Mouse (Mus musculus) heart, embryonic 13.5 days (tissue): ENCODE data around the gene F2rl3. TPM values are rescaled to one million over a fixed set of nuclear protein-coding genes. Genes with fewer than 3 reads are reported as not detected.

Experiments
- ATAC-seq: fragments of 200-750 bp; cut with Nextera tagmentation; 2 replicates; pipeline ENCODE4 v1.8.0; 2017; ENCODE audit warnings: moderate TSS enrichment; ENCODE audit not compliant: insufficient number of reproducible peaks, low FRiP score, low TSS enrichment; ENCODE audit errors: extremely low read depth
- H3K27ac ChIP-seq: fragments of 300-500 bp; sonication (generic); replicated peaks from 2 replicates; pipeline ENCODE4 v1.5.1; 2015; ENCODE audit warnings: moderate library complexity, mild to moderate bottlenecking, inconsistent platforms
- H3K27me3 ChIP-seq: fragments of 300-500 bp; sonication (generic); replicated peaks from 2 replicates; pipeline ENCODE4 v1.6.1; 2015; ENCODE audit warnings: mild to moderate bottlenecking, inconsistent platforms
- H3K36me3 ChIP-seq: fragments of 300-500 bp; sonication (generic); 2 replicates; pipeline ENCODE4 v1.6.1; 2015; ENCODE audit warnings: mild to moderate bottlenecking, inconsistent platforms
- H3K4me1 ChIP-seq: fragments of 300-500 bp; sonication (generic); 2 replicates; pipeline ENCODE4 v1.6.1; 2015; ENCODE audit warnings: inconsistent platforms
- H3K4me2 ChIP-seq: fragments of 300-500 bp; sonication (generic); 2 replicates; pipeline ENCODE4 v1.6.1; 2015; ENCODE audit warnings: inconsistent platforms, mild to moderate bottlenecking, moderate library complexity
- H3K4me3 ChIP-seq: fragments of 300-500 bp; sonication (generic); 2 replicates; pipeline ENCODE4 v1.5.1; 2015; ENCODE audit warnings: moderate library complexity, mild to moderate bottlenecking, inconsistent platforms
- H3K9ac ChIP-seq: fragments of 300-500 bp; sonication (generic); 2 replicates; pipeline ENCODE4 v1.6.1; 2015; ENCODE audit warnings: inconsistent platforms, mild to moderate bottlenecking, moderate library complexity
- H3K9me3 ChIP-seq: fragments of 300-500 bp; sonication (generic); 2 replicates; pipeline ENCODE4 v1.6.1; 2016; ENCODE audit warnings: inconsistent platforms
- WGBS: fragments of 180-500 bp; shearing (Covaris S2); methylation state at CpG from one replicate; pipeline ENCODE4 v1.1.7; 2015; ENCODE audit warnings: mixed read lengths; 5-methylcytosine and 5-hydroxymethylcytosine counted together
- polyA plus RNA-seq: library from polyadenylated mRNA; unstranded; fragments of >200 nt; fragmentation: Nextera tagmentation; extraction: Ambion mirVana; gene quantifications from 2 replicates; pipeline ENCODE4 v1.2.1, GENCODE M21; 2015

F2rl3 gene
- polyA plus RNA-seq: 1.0 and 1.1 TPM in 2 replicates

DNA sequence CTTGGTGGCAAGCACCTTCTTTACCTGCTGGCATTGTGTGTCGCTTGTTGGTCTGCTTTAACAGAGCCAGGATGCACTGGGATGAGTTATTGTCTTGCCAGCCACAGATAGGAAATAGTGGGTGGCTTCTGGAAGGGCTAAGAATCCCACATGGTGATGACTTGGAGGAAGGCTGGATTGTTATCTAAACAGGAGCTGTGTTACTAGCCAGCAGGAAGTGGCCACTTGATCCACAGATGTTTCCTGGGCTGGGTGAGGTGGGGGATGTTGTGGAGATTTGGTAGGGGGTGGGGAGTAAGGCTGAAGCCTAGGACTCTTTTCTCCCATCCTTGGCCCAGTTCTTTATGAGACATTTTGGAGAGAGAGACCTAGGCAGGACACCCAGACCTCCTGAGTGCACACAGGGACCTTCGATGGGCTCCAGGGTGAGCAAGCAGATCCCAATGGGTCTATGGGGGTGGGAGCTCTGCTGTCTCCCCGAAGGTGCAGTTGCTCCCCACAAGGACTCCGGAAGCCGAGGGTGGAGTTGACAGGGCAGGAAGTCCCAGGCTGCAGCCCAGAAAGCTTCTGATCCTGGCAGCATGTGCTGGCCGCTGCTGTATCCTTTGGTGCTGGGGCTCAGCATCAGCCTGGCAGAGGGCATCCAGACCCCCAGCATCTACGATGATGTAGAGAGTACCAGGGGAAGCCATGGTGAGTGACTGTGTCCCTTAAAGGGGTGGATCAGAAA is at the start of gene F2rl3:
Gene F2rl3, plus strand, starts transcription at position 559 of the 730 bp plus-strand sequence.
- WGBS: 59% methylated on average over 7 of the region's 7 CpGs
- H3K9ac ChIP-seq: no peak within 1 kb of the TSS
- no peak within 1 kb of the TSS for H3K4me3 ChIP-seq
- no peak for ATAC-seq
- no peak within 1 kb of the TSS for H3K27ac ChIP-seq
- 0 out of 2 replicates have a peak, but pooled peaks cover 2% of the 10 kb centered on the region for H3K4me1 ChIP-seq
- peak within 1 kb of the TSS; percentile 6; the same call in 1 of the 2 replicates for H3K4me2 ChIP-seq
- no peaks in the 10 kb centered on the region for H3K27me3 ChIP-seq
- H3K9me3 ChIP-seq: no peaks in the 10 kb centered on the region
- H3K36me3 ChIP-seq: peaks cover 27% of the 10 kb centered on the region

DNA sequence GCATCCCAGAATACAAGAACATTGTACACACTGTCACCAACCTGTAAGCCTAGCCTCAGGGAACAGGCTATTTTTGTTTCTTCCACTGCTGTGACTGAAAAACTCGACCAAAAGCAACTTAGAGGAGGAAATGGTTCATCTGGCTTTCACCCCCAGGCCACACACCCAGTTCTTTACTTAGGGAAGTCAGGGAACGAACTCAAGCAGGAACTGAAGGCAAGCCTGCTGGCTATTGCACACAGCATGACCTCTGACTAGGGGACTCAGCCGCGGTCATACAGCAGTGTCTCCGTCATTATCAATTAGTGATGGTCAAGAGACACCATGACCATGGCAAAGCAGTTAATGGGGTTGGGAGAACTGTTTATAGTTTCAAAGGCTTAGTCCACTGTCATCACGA is 49.1 kb upstream of the F2rl3 start:
- H3K27me3 ChIP-seq: 0 out of 2 replicates have a peak, but pooled peaks cover 2% of the 10 kb centered on the region
- ATAC-seq: no peak
- H3K4me1 ChIP-seq: no peaks in the 10 kb centered on the region
- H3K9ac ChIP-seq: no peak overlapping the region
- H3K9me3 ChIP-seq: no peaks in the 10 kb centered on the region
- H3K27ac ChIP-seq: no peak overlapping the region
- H3K36me3 ChIP-seq: no peaks in the 10 kb centered on the region
- WGBS: 54% methylated on average over 6 of the region's 6 CpGs
- H3K4me3 ChIP-seq: no peak overlapping the region
- no peak overlapping the region for H3K4me2 ChIP-seq

DNA sequence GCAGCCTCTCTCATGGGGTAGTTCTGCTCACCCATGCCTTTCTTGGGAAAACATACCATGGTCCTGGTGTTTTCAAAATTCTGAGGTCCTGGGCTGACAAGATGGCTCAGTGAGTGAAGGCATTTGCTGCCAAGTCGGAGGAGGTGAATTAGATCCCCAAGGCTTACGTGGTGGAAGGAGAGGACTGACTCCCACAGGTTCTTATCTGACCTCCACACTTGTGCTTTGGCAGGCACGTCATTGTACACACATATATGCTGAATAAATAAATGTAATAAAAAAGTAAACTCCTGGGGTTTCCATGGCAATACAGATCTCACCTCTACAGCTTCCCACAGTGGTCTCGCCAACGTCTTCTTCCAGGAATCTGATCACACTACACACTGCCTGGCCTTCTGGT is 45.1 kb upstream of the F2rl3 start:
- Histone ChIP-seq H3K9me3 (no peaks in the 10 kb centered on the region), H3K9ac (no peak overlapping the region), H3K27ac (no peak overlapping the region), H3K4me3 (no peak overlapping the region), H3K36me3 (no peaks in the 10 kb centered on the region), H3K4me2 (no peak overlapping the region), H3K4me1 (no peaks in the 10 kb centered on the region), H3K27me3 (0 out of 2 replicates have a peak, but pooled peaks cover 2% of the 10 kb centered on the region)
- 68% methylated on average over 5 of the region's 5 CpGs for WGBS
- no peak for ATAC-seq

DNA sequence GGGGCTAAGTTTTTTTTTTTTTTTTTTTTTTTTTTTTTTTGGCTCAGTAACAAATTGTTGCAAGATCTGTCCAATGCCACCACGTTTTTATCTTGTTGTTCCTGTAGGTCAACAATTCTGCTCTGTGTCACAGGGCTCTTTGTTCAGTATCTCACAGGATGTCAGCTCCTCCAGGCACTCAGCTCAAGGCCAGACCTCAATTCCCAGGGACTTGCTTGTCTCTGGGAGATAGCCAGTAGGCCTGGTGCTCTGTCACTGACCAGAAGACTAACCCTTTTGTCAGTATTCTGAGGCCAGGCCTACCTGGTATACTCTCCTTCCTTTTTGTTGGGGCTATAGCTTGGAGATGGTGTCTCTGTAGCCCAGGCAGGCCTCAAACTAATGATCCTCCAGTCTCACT is 41.1 kb upstream of the F2rl3 start:
- Histone ChIP-seq H3K4me2 (no peak overlapping the region), H3K4me1 (peaks cover 13% of the 10 kb centered on the region), H3K9me3 (no peaks in the 10 kb centered on the region), H3K27ac (no peak overlapping the region), H3K27me3 (no peaks in the 10 kb centered on the region), H3K36me3 (peaks cover 12% of the 10 kb centered on the region), H3K9ac (no peak overlapping the region), H3K4me3 (no peak overlapping the region)
- WGBS: 17% methylated on average over 1 of the region's 1 CpGs
- no peak for ATAC-seq

DNA sequence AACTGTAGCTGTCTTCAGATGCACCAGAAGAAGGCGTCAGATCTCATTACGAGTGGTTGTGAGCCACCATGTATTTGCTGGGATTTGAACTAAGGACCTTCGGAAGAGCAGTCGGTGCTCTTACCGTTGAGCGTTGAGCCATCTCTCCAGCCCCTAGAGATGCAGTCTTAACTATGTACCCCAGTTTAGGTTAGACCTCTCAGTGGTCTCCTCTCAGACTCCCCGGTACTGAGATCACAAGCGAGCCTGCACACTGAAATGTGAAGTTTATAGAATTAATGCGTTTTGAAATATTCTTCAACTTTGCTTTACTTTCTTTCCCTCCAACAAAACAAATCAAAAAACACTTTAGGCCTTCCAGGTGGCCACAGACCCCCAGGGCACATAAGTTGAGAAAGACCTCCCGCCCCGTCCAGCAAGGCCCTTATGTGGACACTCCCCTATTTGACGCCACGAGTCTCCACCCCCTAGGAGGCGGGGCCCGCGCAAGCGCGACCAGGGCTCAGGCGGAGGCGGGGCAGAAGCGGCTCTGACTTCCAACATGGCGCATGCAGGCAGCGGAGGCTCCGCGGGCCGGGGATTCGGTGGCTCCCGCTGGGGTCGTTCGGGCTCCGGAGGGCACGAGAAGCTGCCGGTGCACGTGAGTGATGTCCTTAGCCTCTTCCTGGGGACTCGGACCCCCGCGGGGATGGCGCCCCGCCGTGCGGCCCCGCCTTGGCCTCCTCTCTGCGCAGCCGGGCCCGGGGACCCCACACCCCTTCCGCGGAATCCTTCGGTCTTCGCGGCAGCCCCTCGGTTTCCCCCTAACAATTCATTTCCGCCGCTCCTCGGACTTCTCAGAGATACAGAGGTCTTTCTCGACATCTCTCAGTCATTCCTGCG is 38.7 kb upstream of the F2rl3 start, which contains the start of gene Sin3b:
Gene Sin3b, plus strand, starts transcription at position 517 of the 882 bp plus-strand sequence.
- peak within 1 kb of the TSS; percentile 84 for H3K4me3 ChIP-seq
- ATAC-seq: peak; percentile 87
- H3K27ac ChIP-seq: peak within 1 kb of the TSS; percentile 49; the same call in 1 of the 2 replicates
- peaks cover 16% of the 10 kb centered on the region for H3K4me1 ChIP-seq
- H3K27me3 ChIP-seq: no peaks in the 10 kb centered on the region
- H3K36me3 ChIP-seq: peaks cover 37% of the 10 kb centered on the region
- H3K4me2 ChIP-seq: peak within 1 kb of the TSS; percentile 98
- no peaks in the 10 kb centered on the region for H3K9me3 ChIP-seq
- peak within 1 kb of the TSS; percentile 97 for H3K9ac ChIP-seq
- WGBS: 13% methylated on average over 55 of the region's 56 CpGs

DNA sequence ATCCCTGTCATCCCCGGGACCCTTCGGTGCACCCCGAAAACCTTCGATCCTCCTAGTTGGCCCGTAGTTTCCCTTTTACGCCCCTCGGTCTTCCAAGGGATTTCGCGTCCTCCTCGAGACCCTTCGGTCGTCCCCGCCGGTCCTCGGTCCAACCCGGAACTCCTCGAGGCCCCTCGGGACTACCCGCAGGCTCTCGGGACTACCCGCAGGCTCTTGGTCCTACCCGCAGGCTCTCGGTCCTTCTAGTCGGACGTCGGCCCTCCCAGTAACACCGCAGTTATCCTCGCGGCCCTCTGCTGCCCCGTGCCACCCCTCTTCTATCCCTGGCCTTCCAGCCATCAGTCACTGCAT is 38.1 kb upstream of the F2rl3 start:
- Histone ChIP-seq H3K9ac (peak overlapping the region; percentile 97), H3K36me3 (peaks cover 43% of the 10 kb centered on the region), H3K4me2 (peak overlapping the region; percentile 98), H3K27ac (0 out of 2 replicates have a peak overlapping the region, but pooled peaks have one; percentile 49), H3K27me3 (no peaks in the 10 kb centered on the region), H3K4me3 (peak overlapping the region; percentile 84), H3K4me1 (peaks cover 22% of the 10 kb centered on the region), H3K9me3 (no peaks in the 10 kb centered on the region)
- 1% methylated on average over 30 of the region's 30 CpGs for WGBS
- no peak for ATAC-seq

DNA sequence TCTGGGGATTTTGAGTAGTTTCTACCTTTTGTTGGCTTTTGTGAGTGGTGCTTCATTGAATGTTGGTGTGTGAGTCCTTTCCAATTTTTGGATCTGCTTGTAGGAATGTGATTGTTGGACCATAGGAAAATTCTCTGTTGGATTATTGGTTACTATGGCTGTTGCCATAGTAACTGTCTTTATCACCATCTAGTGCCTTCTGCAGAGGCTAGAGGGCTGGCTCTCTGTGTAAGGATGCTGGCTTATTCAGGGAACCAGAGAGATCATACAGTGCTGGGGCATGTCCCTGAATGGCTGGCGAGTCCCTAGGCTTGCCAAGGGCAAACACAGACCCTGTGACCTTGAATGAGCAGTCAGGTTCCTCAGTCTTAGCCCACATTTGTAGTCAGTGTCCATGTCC is 33.0 kb upstream of the F2rl3 start:
- Histone ChIP-seq H3K27me3 (no peaks in the 10 kb centered on the region), H3K4me3 (no peak overlapping the region), H3K36me3 (peaks cover 92% of the 10 kb centered on the region), H3K4me1 (peaks cover 24% of the 10 kb centered on the region), H3K4me2 (no peak overlapping the region), H3K27ac (no peak overlapping the region), H3K9ac (no peak overlapping the region), H3K9me3 (no peaks in the 10 kb centered on the region)
- WGBS: 79% methylated on average over 1 of the region's 1 CpGs
- no peak for ATAC-seq

DNA sequence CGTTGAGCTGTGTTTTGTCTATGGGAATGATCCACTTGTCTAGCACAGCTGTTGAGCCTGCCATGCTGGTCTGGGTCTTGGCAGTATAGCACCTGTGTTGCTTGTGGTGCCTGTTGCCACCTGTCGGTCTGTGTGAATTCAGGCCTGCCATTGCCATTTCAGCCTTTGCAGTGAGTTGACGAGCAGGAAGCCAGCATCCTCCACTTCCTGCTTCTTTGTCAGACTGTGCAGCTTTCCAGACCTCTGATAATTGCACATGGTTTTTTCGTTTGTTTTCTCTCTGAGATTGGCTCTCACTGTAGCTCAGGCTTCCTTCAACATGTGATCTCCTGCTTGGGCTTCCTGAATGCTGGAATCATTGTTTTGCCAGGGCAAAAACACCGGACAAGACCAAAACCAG is 26.7 kb upstream of the F2rl3 start:
- no peak overlapping the region for H3K4me3 ChIP-seq
- no peak overlapping the region for H3K9ac ChIP-seq
- ATAC-seq: no peak
- peak overlapping the region; percentile 74 for H3K27ac ChIP-seq
- no peak overlapping the region for H3K4me2 ChIP-seq
- whole genome bisulfite sequencing: 67% methylated on average over 5 of the region's 5 CpGs
- no peaks in the 10 kb centered on the region for H3K27me3 ChIP-seq
- peaks cover 99% of the 10 kb centered on the region for H3K36me3 ChIP-seq
- H3K9me3 ChIP-seq: no peaks in the 10 kb centered on the region
- 0 out of 2 replicates have a peak, but pooled peaks cover 3% of the 10 kb centered on the region for H3K4me1 ChIP-seq

DNA sequence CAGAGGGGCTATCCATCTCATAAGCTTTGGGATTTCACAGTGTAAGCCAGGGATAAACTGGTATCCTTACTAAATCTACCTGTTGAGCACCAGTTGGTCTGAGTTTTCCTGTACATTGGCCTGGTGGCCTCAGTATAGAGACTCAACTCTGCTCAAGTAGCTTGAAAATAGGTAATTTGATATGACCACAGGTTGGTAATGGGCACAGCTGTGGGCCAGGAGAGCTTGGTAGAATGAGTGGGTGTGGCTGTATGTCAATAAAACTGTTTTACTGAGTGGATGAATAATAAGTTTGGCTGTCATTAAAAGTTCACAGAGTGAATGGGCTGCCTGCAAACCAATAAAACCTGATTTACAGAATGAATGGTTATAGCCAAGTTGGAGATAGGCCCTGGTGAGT is 24.8 kb upstream of the F2rl3 start:
- H3K9me3 ChIP-seq: no peaks in the 10 kb centered on the region
- H3K27ac ChIP-seq: no peak overlapping the region
- H3K36me3 ChIP-seq: peaks cover 98% of the 10 kb centered on the region
- ATAC-seq: no peak
- no peak overlapping the region for H3K4me2 ChIP-seq
- no peaks in the 10 kb centered on the region for H3K27me3 ChIP-seq
- no peak overlapping the region for H3K4me3 ChIP-seq
- no peak overlapping the region for H3K9ac ChIP-seq
- H3K4me1 ChIP-seq: 0 out of 2 replicates have a peak, but pooled peaks cover 3% of the 10 kb centered on the region

DNA sequence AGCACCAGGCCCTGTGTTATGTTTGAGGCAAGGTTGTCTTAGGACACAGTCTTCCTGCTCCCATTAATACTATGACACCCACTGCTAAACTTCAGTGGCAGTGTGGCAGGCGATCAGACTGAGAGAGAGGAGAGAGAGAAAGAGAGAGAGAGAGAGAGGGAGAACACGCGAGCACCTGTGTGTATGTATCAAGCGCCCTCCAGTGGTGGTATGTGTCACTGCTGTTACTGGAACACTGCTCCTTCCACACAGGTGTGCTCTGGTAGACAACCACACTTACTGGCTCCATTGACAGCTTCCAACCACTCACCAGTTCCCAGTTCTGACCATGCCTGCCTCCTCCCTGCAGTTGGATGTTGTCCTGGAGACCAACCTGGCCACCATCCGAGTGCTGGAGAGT is 15.6 kb upstream of the F2rl3 start:
- H3K4me2 ChIP-seq: no peak overlapping the region
- WGBS: 37% methylated on average over 5 of the region's 5 CpGs

DNA sequence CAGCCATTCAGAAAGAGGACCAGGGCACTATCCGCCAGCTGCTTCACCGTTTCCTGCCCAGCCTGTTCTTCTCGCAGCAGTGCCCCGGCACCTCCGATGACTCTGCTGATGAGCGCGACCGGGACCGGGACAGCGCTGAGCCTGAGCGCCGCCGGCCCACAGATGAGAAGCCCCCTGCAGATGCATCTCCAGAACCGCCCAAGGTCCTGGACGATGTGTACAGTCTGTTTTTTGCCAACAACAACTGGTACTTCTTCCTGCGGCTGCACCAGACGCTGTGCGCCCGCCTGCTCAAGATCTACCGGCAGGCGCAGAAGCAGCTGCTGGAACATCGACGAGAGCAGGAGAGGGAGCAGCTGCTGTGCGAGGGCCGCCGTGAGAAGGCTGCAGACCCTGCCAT is 11.8 kb upstream of the F2rl3 start:
- H3K27ac ChIP-seq: no peak overlapping the region

More for the DNA sequence above, 15.6 kb upstream of the F2rl3 start:
- peaks cover 100% of the 10 kb centered on the region for H3K36me3 ChIP-seq
- H3K9me3 ChIP-seq: no peaks in the 10 kb centered on the region
- no peaks in the 10 kb centered on the region for H3K4me1 ChIP-seq
- no peak overlapping the region for H3K9ac ChIP-seq
- ATAC-seq: no peak
- no peak overlapping the region for H3K27ac ChIP-seq
- H3K27me3 ChIP-seq: no peaks in the 10 kb centered on the region
- no peak overlapping the region for H3K4me3 ChIP-seq

More for the DNA sequence above, 11.8 kb upstream of the F2rl3 start:
- Histone ChIP-seq H3K27me3 (no peaks in the 10 kb centered on the region), H3K4me1 (no peaks in the 10 kb centered on the region), H3K4me3 (no peak overlapping the region), H3K9me3 (no peaks in the 10 kb centered on the region), H3K9ac (no peak overlapping the region), H3K36me3 (peaks cover 100% of the 10 kb centered on the region), H3K4me2 (no peak overlapping the region)
- ATAC-seq: no peak
- WGBS: 87% methylated on average over 26 of the region's 26 CpGs
